Mouse (Mus musculus) CH12.LX (cell line): Measurements from ENCODE around the gene Mapkbp1. TPM values are rescaled to one million over a fixed set of nuclear protein-coding genes. Genes with fewer than 3 reads are reported as not detected.

Experiments
- DNase-seq: peaks from one replicate; pipeline ENCODE4 v3.0.0-alpha.2; 2013; ENCODE audit errors: extremely low read depth
- H3K27ac ChIP-seq: 2 replicates; pipeline ENCODE4 v1.5.1; 2012; ENCODE audit warnings: low read depth, mild to moderate bottlenecking, control low read depth, moderate library complexity; ENCODE audit not compliant: insufficient read depth
- H3K27me3 ChIP-seq: replicated peaks from 2 replicates; pipeline ENCODE3; 2012; ENCODE audit warnings: inconsistent platforms
- H3K36me3 ChIP-seq, 2 experiments: replicated peaks in 1 of 2; 2 replicates each; pipeline versions ENCODE3 to v1.6.1; 2012; ENCODE audit warnings: inconsistent platforms in 1 of 2, low read length in 1 of 2, mild to moderate bottlenecking in 1 of 2, mixed read lengths in 1 of 2, moderate library complexity in 1 of 2; ENCODE audit not compliant: control insufficient read depth in 1 of 2, insufficient read depth in 1 of 2
- H3K4me1 ChIP-seq, 2 experiments: 2 replicates each; pipeline ENCODE4 v1.6.1; 2012; ENCODE audit warnings: inconsistent platforms in 1 of 2, moderate library complexity in 1 of 2; ENCODE audit not compliant: insufficient read depth in 2 of 2, control insufficient read depth in 1 of 2
- H3K4me2 ChIP-seq: 2 replicates; pipeline ENCODE4 v1.6.1; 2012; ENCODE audit warnings: low read depth, mild to moderate bottlenecking, control low read depth; ENCODE audit not compliant: poor library complexity, insufficient read depth, severe bottlenecking
- H3K4me3 ChIP-seq, 3 experiments: fragments of 150-350 bp in 1 of 3; sonication (generic) in 1 of 3; replicated peaks in 1 of 3; 2 replicates each; pipeline versions ENCODE3 to v1.5.1; 2011 to 2012; ENCODE audit warnings: low read depth in 2 of 3, low read length in 2 of 3, mild to moderate bottlenecking in 2 of 3, moderate library complexity in 2 of 3, control low read depth in 1 of 3, improper control_type of control experiment in 1 of 3, inconsistent platforms in 1 of 3, mixed read lengths in 1 of 3; ENCODE audit not compliant: poor library complexity in 1 of 3
- H3K79me2 ChIP-seq: replicated peaks from 2 replicates; pipeline ENCODE4 v1.6.1; 2012; ENCODE audit warnings: mild to moderate bottlenecking, moderate library complexity; ENCODE audit not compliant: control insufficient read depth, poor library complexity, insufficient read depth, severe bottlenecking; ENCODE audit errors: extremely low read depth
- H3K9ac ChIP-seq: 2 replicates; pipeline ENCODE4 v1.6.1; 2012; ENCODE audit warnings: low read depth, mild to moderate bottlenecking, control low read depth, moderate library complexity; ENCODE audit not compliant: insufficient read depth
- H3K9me3 ChIP-seq: replicated peaks from 2 replicates; pipeline ENCODE3; 2012; ENCODE audit warnings: low read length, inconsistent platforms, mixed read lengths
- BHLHE40 ChIP-seq: IDR thresholded peaks from 2 replicates; pipeline ENCODE4 v1.6.1; 2011; ENCODE audit warnings: mild to moderate bottlenecking, low read depth, low read length, improper control_type of control experiment
- CHD1 ChIP-seq: IDR thresholded peaks from 2 replicates; pipeline ENCODE4 v1.6.1; 2012; ENCODE audit warnings: low read depth, low read length, improper control_type of control experiment, inconsistent platforms
- ELF1 ChIP-seq: IDR thresholded peaks from 2 replicates; pipeline ENCODE4 v1.6.1; 2014; ENCODE audit warnings: low read depth, mild to moderate bottlenecking, inconsistent platforms, low read length, improper control_type of control experiment
- EP300 ChIP-seq: IDR thresholded peaks from 2 replicates; pipeline ENCODE4 v1.6.1; 2011; ENCODE audit warnings: low read length, improper control_type of control experiment
- GABPA ChIP-seq: IDR thresholded peaks from 2 replicates; pipeline ENCODE4 v1.6.1; 2012; ENCODE audit warnings: low read depth, low read length, improper control_type of control experiment, inconsistent platforms; ENCODE audit not compliant: insufficient replicate concordance
- HCFC1 ChIP-seq: IDR thresholded peaks from 2 replicates; pipeline ENCODE4 v1.6.1; 2012; ENCODE audit warnings: low read depth, mild to moderate bottlenecking, inconsistent platforms, low read length, improper control_type of control experiment
- JUND ChIP-seq: conservative IDR thresholded peaks from 2 replicates; pipeline ENCODE4 v1.6.1; 2011; ENCODE audit warnings: low read depth, low read length, improper control_type of control experiment
- KAT2A ChIP-seq: IDR thresholded peaks from 2 replicates; pipeline ENCODE4 v1.6.1; 2012; ENCODE audit warnings: low read length, improper control_type of control experiment, inconsistent platforms; ENCODE audit not compliant: insufficient replicate concordance
- MAX ChIP-seq: IDR thresholded peaks from 2 replicates; pipeline ENCODE4 v1.6.1; 2011; ENCODE audit warnings: low read length, improper control_type of control experiment
- MEF2A ChIP-seq: IDR thresholded peaks from 2 replicates; pipeline ENCODE4 v1.6.1; 2014; ENCODE audit warnings: low read depth, mild to moderate bottlenecking, inconsistent platforms, low read length, improper control_type of control experiment, borderline replicate concordance
- MYC ChIP-seq: IDR thresholded peaks from 2 replicates; pipeline ENCODE4 v1.6.1; 2011; ENCODE audit warnings: low read depth, mild to moderate bottlenecking, improper control_type of control experiment, low read length
- NELFE ChIP-seq: IDR thresholded peaks from 2 replicates; pipeline ENCODE4 v1.6.1; 2011; ENCODE audit warnings: low read depth, low read length, improper control_type of control experiment
- POLR2A ChIP-seq: IDR thresholded peaks from 2 replicates; pipeline ENCODE4 v1.6.1; 2011; ENCODE audit warnings: low read depth, mild to moderate bottlenecking, improper control_type of control experiment, low read length
- RAD21 ChIP-seq: IDR thresholded peaks from 2 replicates; pipeline ENCODE4 v1.6.1; 2011; ENCODE audit warnings: low read depth, mild to moderate bottlenecking, low read length, improper control_type of control experiment, moderate library complexity
- SIN3A ChIP-seq: IDR thresholded peaks from 2 replicates; pipeline ENCODE4 v1.6.1; 2012; ENCODE audit warnings: low read length, improper control_type of control experiment, inconsistent platforms
- TBP ChIP-seq: conservative IDR thresholded peaks from 2 replicates; pipeline ENCODE4 v1.6.1; 2011; ENCODE audit warnings: low read depth, low read length, improper control_type of control experiment
- UBTF ChIP-seq: IDR thresholded peaks from 2 replicates; pipeline ENCODE4 v1.6.1; 2012; ENCODE audit warnings: low read depth, mild to moderate bottlenecking, inconsistent platforms, low read length, improper control_type of control experiment, moderate library complexity
- USF2 ChIP-seq: conservative IDR thresholded peaks from 2 replicates; pipeline ENCODE4 v1.6.1; 2011; ENCODE audit warnings: low read depth, low read length, improper control_type of control experiment
- ZKSCAN1 ChIP-seq: IDR thresholded peaks from 2 replicates; pipeline ENCODE4 v1.6.1; 2012; ENCODE audit warnings: low read depth, inconsistent platforms, low read length, improper control_type of control experiment, borderline replicate concordance
- ZMIZ1 ChIP-seq: IDR thresholded peaks from 2 replicates; pipeline ENCODE4 v1.6.1; 2012; ENCODE audit warnings: low read depth, mild to moderate bottlenecking, inconsistent platforms, low read length, improper control_type of control experiment
- dilution Hi-C: fragments of 300-500 bp; cut with MboI; formaldehyde crosslinking; loops from 2 replicates; pipeline ENCODE4 v1.14.3; 2020; ENCODE audit warnings: low sequenced_read_pairs; ENCODE audit not compliant: extremely low pct_unique_long_range_greater_than_20kb, extremely low pct_ligation_motif_present
- in situ Hi-C: fragments of 300-500 bp; cut with MboI; formaldehyde crosslinking; loops from 3 replicates; pipeline ENCODE4 v1.14.3; 2019; ENCODE audit warnings: low sequenced_read_pairs, low pct_ligation_motif_present, low pct_unique_long_range_greater_than_20kb, mixed read lengths
- polyA plus RNA-seq: library from polyadenylated mRNA; unstranded; fragments of >175 nt; gene quantifications from 2 replicates; pipeline ENCODE4 v1.2.1, GENCODE M21; 2012; ENCODE audit warnings: low read depth; ENCODE audit not compliant: insufficient read length
- total RNA-seq, 2 experiments: library from RNA; depleted of rRNA; stranded (reverse); fragments of 300-350 nt in 1 of 2; fragments of >200 nt in 1 of 2; gene quantifications; 2 replicates each; pipeline ENCODE4 v1.2.3; 2012 to 2014

Gene Mapkbp1
- total and polyA plus RNA-seq, 3 experiments: 1.9 to 7.0 (median 4.3) TPM

DNA sequence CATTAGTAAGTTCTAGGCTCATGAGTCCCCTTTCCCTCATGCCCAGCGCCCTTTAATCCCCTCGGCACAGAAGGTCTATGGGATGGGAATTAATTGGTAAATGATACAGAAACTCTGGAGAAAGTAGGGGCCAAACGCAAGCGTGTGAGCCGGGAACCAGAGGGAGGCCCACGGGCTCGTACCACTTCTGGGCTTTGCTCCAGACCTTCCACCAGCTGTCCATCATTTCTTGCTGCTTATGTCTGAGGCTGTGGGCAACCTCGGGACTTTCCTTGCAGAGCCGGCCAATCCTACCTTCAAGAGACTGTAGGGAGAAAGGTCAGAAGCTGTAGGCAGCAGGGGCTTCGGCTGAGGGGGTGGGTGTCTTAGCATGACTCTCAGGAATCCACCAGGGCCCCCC is 83.4 kb downstream of the Mapkbp1 start:
- in situ Hi-C loops: no loop called here
- Histone ChIP-seq H3K36me3 (no peaks in the 10 kb centered on the region), H3K27ac (no peak overlapping the region), H3K79me2 (no peaks in the 10 kb centered on the region), H3K4me3 (no peak overlapping the region), H3K4me2 (no peak overlapping the region), H3K9me3 (no peaks in the 10 kb centered on the region), H3K9ac (no peak overlapping the region)
- no peak for DNase-seq
- TF ChIP-seq POLR2A (no peak), SIN3A (no peak), MEF2A (no peak), TBP (no peak), HCFC1 (no peak), ELF1 (no peak), JUND (no peak), UBTF (no peak), MAX (no peak)
- TF ChIP-seq, all 38 proteins: peak for 0
- Histone ChIP-seq H3K4me1 (no peaks in the 10 kb centered on the region), H3K27me3 (peaks cover 41% of the 10 kb centered on the region)
- dilution Hi-C loops: no loop called here

- TF ChIP-seq MAX: no peak
- TF ChIP-seq BHLHE40: no peak
- no peak for TF ChIP-seq CHD1
- no peak for TF ChIP-seq NELFE
- no peak for TF ChIP-seq GABPA
- no peak for TF ChIP-seq ZMIZ1
- TF ChIP-seq USF2: no peak
- no peak for TF ChIP-seq MYC
- TF ChIP-seq EP300: no peak
- no peak for TF ChIP-seq RAD21
- TF ChIP-seq MEF2A: no peak
- no peak for TF ChIP-seq JUND
- TF ChIP-seq ZKSCAN1: no peak
- no peak for TF ChIP-seq UBTF
- no peak for TF ChIP-seq KAT2A
- no peaks in the 10 kb centered on the region for H3K79me2 ChIP-seq
- DNase-seq: no peak
- no peak overlapping the region for H3K4me2 ChIP-seq
- no peaks in the 10 kb centered on the region for H3K9me3 ChIP-seq
- dilution Hi-C loops (no loop called here), in situ Hi-C loops (no loop called here)
- H3K36me3 ChIP-seq: no peaks in the 10 kb centered on the region
- H3K9ac ChIP-seq: no peak overlapping the region
- no peaks in the 10 kb centered on the region for H3K4me1 ChIP-seq
- no peak overlapping the region for H3K4me3 ChIP-seq
- H3K27ac ChIP-seq: no peak overlapping the region
- H3K27me3 ChIP-seq: peaks cover 49% of the 10 kb centered on the region
Measured at GRCm38 (mm10) chr2:120058818-120059217, 86.3 kb downstream of the Mapkbp1 start.
